Mouse (Mus musculus) megakaryocyte, embryonic 14.5 days (primary cell): ENCODE data around the gene Arl5a. TPM values are rescaled to one million over a fixed set of nuclear protein-coding genes. Genes with fewer than 3 reads are reported as not detected.

Source experiments
- H3K27me3 ChIP-seq: replicated peaks from 2 replicates; pipeline ENCODE3; 2012; ENCODE audit warnings: inconsistent platforms
- H3K36me3 ChIP-seq: replicated peaks from 2 replicates; pipeline ENCODE3; 2012; ENCODE audit warnings: low read length, inconsistent platforms, mixed read lengths
- H3K4me1 ChIP-seq: 2 replicates; pipeline ENCODE4 v1.6.1; 2012; ENCODE audit warnings: inconsistent platforms
- H3K4me3 ChIP-seq: replicated peaks from 2 replicates; pipeline ENCODE3; 2012; ENCODE audit warnings: moderate library complexity, mild to moderate bottlenecking, inconsistent platforms
- H3K9me3 ChIP-seq: 2 replicates; pipeline ENCODE4 v1.6.1; 2012; ENCODE audit warnings: inconsistent platforms
- FLI1 ChIP-seq: IDR thresholded peaks from 2 replicates; pipeline ENCODE4 v1.6.1; 2012; ENCODE audit warnings: low read length, inconsistent platforms, mixed read lengths
- GATA1 ChIP-seq: IDR thresholded peaks from 3 replicates; pipeline ENCODE4 v1.6.1; 2012; ENCODE audit warnings: mixed read lengths, low read length, inconsistent platforms, borderline replicate concordance
- polyA plus RNA-seq: library from polyadenylated mRNA; stranded (reverse); fragments of >175 nt; gene quantifications from 2 replicates; pipeline ENCODE4 v1.2.3, GENCODE M21; 2012; ENCODE audit warnings: low replicate concordance; ENCODE audit not compliant: insufficient read depth

The Arl5a gene
- polyA plus RNA-seq = 3.5 and 5.2 TPM in 2 replicates

GRCm38 (mm10) chr2:52424747-52425522, at the start of gene Arl5a:
Gene Arl5a, minus strand, starts transcription at chr2:52424901.
- peaks cover 7% of the 10 kb centered on the region for H3K36me3 ChIP-seq
- H3K27me3 ChIP-seq = no peaks in the 10 kb centered on the region
- H3K9me3 ChIP-seq = no peaks in the 10 kb centered on the region
- peaks cover 38% of the 10 kb centered on the region for H3K4me1 ChIP-seq
- peak within 1 kb of the TSS; percentile 99 for H3K4me3 ChIP-seq
- TF ChIP-seq GATA1 (no peak), FLI1 (no peak)

- Histone ChIP-seq H3K4me3 (no peak overlapping the region), H3K27me3 (peaks cover 14% of the 10 kb centered on the region), H3K4me1 (peaks cover 20% of the 10 kb centered on the region), H3K9me3 (no peaks in the 10 kb centered on the region), H3K36me3 (no peaks in the 10 kb centered on the region)
- no peak for TF ChIP-seq GATA1
- TF ChIP-seq FLI1 = no peak
Measured at GRCm38 (mm10) chr2:52471545-52472291, 47.0 kb upstream of the Arl5a start.

- peaks cover 11% of the 10 kb centered on the region for H3K4me1 ChIP-seq
- H3K4me3 ChIP-seq = no peak overlapping the region
- peaks cover 19% of the 10 kb centered on the region for H3K27me3 ChIP-seq
- no peaks in the 10 kb centered on the region for H3K36me3 ChIP-seq
- TF ChIP-seq FLI1 (no peak), GATA1 (no peak)
- no peaks in the 10 kb centered on the region for H3K9me3 ChIP-seq
Measured at GRCm38 (mm10) chr2:52470044-52470560, 45.4 kb upstream of the Arl5a start.

GRCm38 (mm10) chr2:52467629-52468028, 42.9 kb upstream of the Arl5a start:
- H3K27me3 ChIP-seq = peaks cover 10% of the 10 kb centered on the region
- TF ChIP-seq GATA1 = no peak
- no peak for TF ChIP-seq FLI1

GRCm38 (mm10) chr2:52461206-52461967, 36.7 kb upstream of the Arl5a start:
- Histone ChIP-seq H3K36me3 (no peaks in the 10 kb centered on the region), H3K4me3 (no peak overlapping the region), H3K9me3 (no peaks in the 10 kb centered on the region), H3K27me3 (peaks cover 9% of the 10 kb centered on the region), H3K4me1 (no peaks in the 10 kb centered on the region)
- no peak for TF ChIP-seq FLI1
- no peak for TF ChIP-seq GATA1

More at GRCm38 (mm10) chr2:52467629-52468028, 42.9 kb upstream of the Arl5a start:
- H3K36me3 ChIP-seq = no peaks in the 10 kb centered on the region
- no peaks in the 10 kb centered on the region for H3K9me3 ChIP-seq
- peaks cover 11% of the 10 kb centered on the region for H3K4me1 ChIP-seq
- H3K4me3 ChIP-seq = no peak overlapping the region

GRCm38 (mm10) chr2:52455606-52456479, 31.1 kb upstream of the Arl5a start:
- peaks cover 4% of the 10 kb centered on the region; the same call in 1 of the 2 replicates for H3K4me1 ChIP-seq
- H3K36me3 ChIP-seq = no peaks in the 10 kb centered on the region
- H3K27me3 ChIP-seq = peaks cover 5% of the 10 kb centered on the region
- no peak for TF ChIP-seq FLI1
- TF ChIP-seq GATA1 = no peak
- no peak overlapping the region for H3K4me3 ChIP-seq
- H3K9me3 ChIP-seq = no peaks in the 10 kb centered on the region

GRCm38 (mm10) chr2:52449818-52450217, 25.1 kb upstream of the Arl5a start:
- Histone ChIP-seq H3K4me3 (no peak overlapping the region), H3K27me3 (peaks cover 25% of the 10 kb centered on the region), H3K4me1 (no peaks in the 10 kb centered on the region), H3K36me3 (no peaks in the 10 kb centered on the region), H3K9me3 (no peaks in the 10 kb centered on the region)
- TF ChIP-seq GATA1 = no peak
- TF ChIP-seq FLI1 = no peak

- Histone ChIP-seq H3K4me1 (no peaks in the 10 kb centered on the region), H3K27me3 (peaks cover 23% of the 10 kb centered on the region), H3K36me3 (no peaks in the 10 kb centered on the region), H3K9me3 (no peaks in the 10 kb centered on the region), H3K4me3 (no peak overlapping the region)
- TF ChIP-seq FLI1 (no peak), GATA1 (no peak)
Measured at GRCm38 (mm10) chr2:52448916-52449315, 24.2 kb upstream of the Arl5a start.
